Mouse (Mus musculus) neural tube, embryonic 13.5 days (tissue): ENCODE measurements around the gene Pax7. TPM values are rescaled to one million over a fixed set of nuclear protein-coding genes. Genes with fewer than 3 reads are reported as not detected.

ENCODE experiments used
- ATAC-seq: fragments of 200-750 bp; cut with Nextera tagmentation; 2 replicates; pipeline ENCODE4 v1.8.0; 2017; ENCODE audit warnings: low read depth, mild to moderate bottlenecking, moderate TSS enrichment, moderate library complexity
- H3K27ac ChIP-seq: fragments of 300-500 bp; sonication (generic); replicated peaks from 2 replicates; pipeline ENCODE4 v1.5.1; 2015; ENCODE audit warnings: moderate library complexity, mild to moderate bottlenecking, inconsistent platforms
- H3K27me3 ChIP-seq: fragments of 300-500 bp; sonication (generic); 2 replicates; pipeline ENCODE4 v1.6.1; 2015; ENCODE audit warnings: mild to moderate bottlenecking, inconsistent platforms
- H3K36me3 ChIP-seq: fragments of 300-500 bp; sonication (generic); 2 replicates; pipeline ENCODE4 v1.6.1; 2015; ENCODE audit warnings: mild to moderate bottlenecking, inconsistent platforms
- H3K4me1 ChIP-seq: fragments of 300-500 bp; sonication (generic); replicated peaks from 2 replicates; pipeline ENCODE4 v1.6.1; 2015; ENCODE audit warnings: inconsistent platforms
- H3K4me2 ChIP-seq: fragments of 300-500 bp; sonication (generic); 2 replicates; pipeline ENCODE4 v1.6.1; 2015; ENCODE audit warnings: inconsistent platforms, mild to moderate bottlenecking, moderate library complexity
- H3K4me3 ChIP-seq: fragments of 300-500 bp; sonication (generic); 2 replicates; pipeline ENCODE4 v1.5.1; 2015; ENCODE audit warnings: mild to moderate bottlenecking, inconsistent platforms
- H3K9ac ChIP-seq: fragments of 300-500 bp; sonication (generic); 2 replicates; pipeline ENCODE4 v1.6.1; 2015; ENCODE audit warnings: moderate library complexity, mild to moderate bottlenecking, inconsistent platforms
- H3K9me3 ChIP-seq: fragments of 300-500 bp; sonication (generic); 2 replicates; pipeline ENCODE4 v1.6.1; 2016; ENCODE audit warnings: inconsistent platforms
- WGBS: fragments of 180-500 bp; shearing (Covaris S2); methylation state at CpG from one replicate; pipeline ENCODE4 v1.1.7; 2015; 5-methylcytosine and 5-hydroxymethylcytosine counted together
- polyA plus RNA-seq: library from polyadenylated mRNA; unstranded; fragments of >200 nt; fragmentation: Nextera tagmentation; extraction: Ambion mirVana; gene quantifications from 2 replicates; pipeline ENCODE4 v1.2.1, GENCODE M21; 2015

Pax7 gene
- polyA plus RNA-seq, 1 experiment from 2014 or later: 0.50 TPM

- Histone ChIP-seq H3K4me3 (no peak overlapping the region), H3K27ac (no peak overlapping the region), H3K9ac (no peak overlapping the region), H3K4me1 (peaks cover 69% of the 10 kb centered on the region), H3K4me2 (no peak overlapping the region), H3K36me3 (no peaks in the 10 kb centered on the region), H3K27me3 (peaks cover 13% of the 10 kb centered on the region), H3K9me3 (no peaks in the 10 kb centered on the region)
- no peak for ATAC-seq
- 31% methylated on average over 13 of the region's 13 CpGs for WGBS
These were observed 71.4 kb downstream of the Pax7 start for GRCm38 (mm10) chr4:139761911-139762310.

- no peak overlapping the region; the same call in 1 of the 2 replicates for H3K27ac ChIP-seq
- H3K4me1 ChIP-seq: peaks cover 69% of the 10 kb centered on the region
- H3K9me3 ChIP-seq: no peaks in the 10 kb centered on the region
- WGBS: 35% methylated on average over 11 of the region's 11 CpGs
- H3K9ac ChIP-seq: no peak overlapping the region
- no peaks in the 10 kb centered on the region for H3K36me3 ChIP-seq
- peaks cover 13% of the 10 kb centered on the region for H3K27me3 ChIP-seq
- no peak for ATAC-seq
- no peak overlapping the region for H3K4me2 ChIP-seq
- no peak overlapping the region for H3K4me3 ChIP-seq
These were observed 72.6 kb downstream of the Pax7 start for GRCm38 (mm10) chr4:139760736-139761135.

GRCm38 (mm10) chr4:139758512-139759340, 74.6 kb downstream of the Pax7 start:
- WGBS: 14% methylated on average over 17 of the region's 17 CpGs
- no peak overlapping the region for H3K4me3 ChIP-seq
- no peaks in the 10 kb centered on the region for H3K36me3 ChIP-seq
- peaks cover 19% of the 10 kb centered on the region for H3K27me3 ChIP-seq
- peaks cover 71% of the 10 kb centered on the region for H3K4me1 ChIP-seq
- peak overlapping the region; percentile 29 for H3K4me2 ChIP-seq
- ATAC-seq: peak; percentile 66
- peak overlapping the region; percentile 67 for H3K27ac ChIP-seq
- no peak overlapping the region; the same call in 1 of the 2 replicates for H3K9ac ChIP-seq
- no peaks in the 10 kb centered on the region for H3K9me3 ChIP-seq

DNA sequence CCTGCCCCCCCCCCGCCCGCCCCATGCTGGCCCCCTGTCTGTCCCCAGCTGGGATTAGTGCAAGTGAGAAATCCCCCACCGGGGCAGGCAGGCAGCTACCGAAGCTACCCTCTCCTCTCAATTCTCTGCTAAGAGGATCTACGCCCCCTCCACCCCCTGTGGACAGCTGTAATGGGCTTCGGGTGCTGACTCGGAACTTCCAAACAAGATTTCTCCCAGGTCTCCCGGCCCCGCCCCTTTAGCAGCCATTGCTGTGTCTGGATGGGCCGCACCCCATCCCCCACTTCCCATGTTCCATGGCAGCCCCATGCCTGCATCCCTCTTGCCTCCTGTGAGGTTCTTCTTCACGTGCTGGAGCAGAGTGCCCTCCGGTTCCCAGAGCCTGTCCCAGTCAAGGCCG, 76.4 kb downstream of the Pax7 start:
- WGBS: 15% methylated on average over 13 of the region's 13 CpGs
- Histone ChIP-seq H3K9ac (no peak overlapping the region), H3K4me3 (no peak overlapping the region), H3K27me3 (peaks cover 8% of the 10 kb centered on the region), H3K4me2 (no peak overlapping the region), H3K36me3 (no peaks in the 10 kb centered on the region), H3K9me3 (no peaks in the 10 kb centered on the region), H3K27ac (no peak overlapping the region), H3K4me1 (peaks cover 56% of the 10 kb centered on the region)
- no peak for ATAC-seq

DNA sequence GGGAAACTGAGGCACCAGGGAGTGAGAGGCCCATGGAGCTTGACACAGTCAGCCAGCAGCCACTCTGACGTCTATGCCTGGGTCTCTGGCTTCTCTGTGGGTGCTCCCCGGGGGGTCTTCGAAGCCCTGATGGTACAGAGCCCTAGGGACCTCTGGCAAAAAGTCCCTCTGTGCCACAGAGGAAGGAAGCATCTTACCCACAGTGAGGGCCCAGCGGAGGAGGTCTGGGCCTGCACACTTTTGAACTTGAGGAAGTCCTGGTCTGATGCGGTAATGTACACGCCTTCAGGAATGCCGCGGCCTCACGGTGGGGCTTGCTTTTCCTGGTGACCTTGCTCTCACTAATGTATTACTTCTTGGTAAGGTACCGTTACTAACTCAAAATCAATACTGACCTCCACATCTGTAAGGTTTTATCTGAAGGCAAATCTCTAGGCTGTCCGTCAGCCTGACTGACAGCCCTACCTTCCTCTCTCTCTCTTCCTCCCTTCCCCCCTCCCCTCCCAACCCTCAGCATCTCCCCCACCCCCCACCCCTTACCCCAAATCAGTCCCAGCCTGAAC, 79.1 kb downstream of the Pax7 start:
- Histone ChIP-seq H3K4me2 (no peak overlapping the region), H3K4me3 (no peak overlapping the region), H3K27ac (no peak overlapping the region), H3K36me3 (no peaks in the 10 kb centered on the region), H3K9ac (no peak overlapping the region), H3K27me3 (peaks cover 8% of the 10 kb centered on the region), H3K4me1 (peaks cover 32% of the 10 kb centered on the region), H3K9me3 (no peaks in the 10 kb centered on the region)
- ATAC-seq: no peak
- 50% methylated on average over 11 of the region's 11 CpGs for WGBS

DNA sequence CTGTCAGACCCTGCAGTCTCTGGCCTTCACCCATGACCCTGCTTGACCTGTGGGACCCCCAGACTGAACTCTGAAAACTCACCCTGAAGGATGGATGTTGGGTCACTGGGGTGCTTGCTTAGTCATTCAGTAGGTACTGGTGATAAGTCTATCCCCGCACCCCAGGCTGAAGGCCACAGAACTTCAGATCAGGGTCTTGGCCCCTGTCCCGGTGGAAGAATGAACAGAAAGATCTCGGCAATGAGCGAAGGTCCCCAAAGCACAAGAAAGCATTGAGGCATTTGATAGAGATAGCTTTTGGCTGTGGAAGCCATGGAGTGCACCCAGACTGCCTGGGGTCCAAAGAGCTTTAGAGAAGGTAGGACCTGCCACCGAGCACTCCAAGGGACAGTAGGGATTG, 82.4 kb downstream of the Pax7 start:
- no peaks in the 10 kb centered on the region for H3K36me3 ChIP-seq
- 85% methylated on average over 5 of the region's 5 CpGs for whole genome bisulfite sequencing
- H3K9me3 ChIP-seq: no peaks in the 10 kb centered on the region
- H3K4me2 ChIP-seq: no peak overlapping the region
- H3K9ac ChIP-seq: no peak overlapping the region
- ATAC-seq: no peak
- no peak overlapping the region for H3K27ac ChIP-seq
- H3K4me3 ChIP-seq: no peak overlapping the region
- H3K4me1 ChIP-seq: peaks cover 4% of the 10 kb centered on the region; the same call in 1 of the 2 replicates
- peaks cover 8% of the 10 kb centered on the region for H3K27me3 ChIP-seq

GRCm38 (mm10) chr4:139747190-139747936, 86.0 kb downstream of the Pax7 start:
- H3K4me1 ChIP-seq: no peaks in the 10 kb centered on the region; the same call in 1 of the 2 replicates
- H3K4me2 ChIP-seq: no peak overlapping the region
- no peaks in the 10 kb centered on the region for H3K27me3 ChIP-seq
- no peaks in the 10 kb centered on the region for H3K9me3 ChIP-seq
- no peak for ATAC-seq
- H3K4me3 ChIP-seq: no peak overlapping the region
- H3K27ac ChIP-seq: no peak overlapping the region
- H3K36me3 ChIP-seq: no peaks in the 10 kb centered on the region
- no peak overlapping the region for H3K9ac ChIP-seq
- WGBS: 55% methylated on average over 12 of the region's 12 CpGs

DNA sequence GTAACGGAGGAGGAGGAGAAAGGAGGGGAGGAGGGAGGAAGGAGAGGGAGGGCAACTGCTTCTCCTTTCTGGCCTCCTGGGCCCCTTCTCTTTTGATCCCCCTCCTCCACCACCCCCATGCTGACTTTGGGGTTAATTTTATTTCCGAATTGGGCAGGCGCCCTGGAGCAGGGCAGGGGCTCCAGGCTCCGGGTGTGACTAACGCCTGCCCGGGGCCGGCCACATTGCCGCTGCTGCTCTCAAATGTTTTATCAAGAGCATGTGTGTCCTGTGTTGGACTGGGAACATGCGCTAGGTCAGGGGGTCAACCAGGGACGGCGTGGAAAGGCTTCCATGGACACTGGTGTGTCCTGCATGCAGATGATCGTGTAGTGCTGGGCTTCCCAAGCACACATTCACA, 87.2 kb downstream of the Pax7 start:
- Histone ChIP-seq H3K9ac (no peak overlapping the region), H3K4me2 (no peak overlapping the region), H3K9me3 (no peaks in the 10 kb centered on the region), H3K36me3 (no peaks in the 10 kb centered on the region), H3K4me3 (no peak overlapping the region), H3K4me1 (no peaks in the 10 kb centered on the region; the same call in 1 of the 2 replicates), H3K27ac (no peak overlapping the region), H3K27me3 (no peaks in the 10 kb centered on the region)
- no peak for ATAC-seq
- 45% methylated on average over 12 of the region's 12 CpGs for WGBS

GRCm38 (mm10) chr4:139744765-139745395, 88.4 kb downstream of the Pax7 start:
- Histone ChIP-seq H3K36me3 (no peaks in the 10 kb centered on the region), H3K9ac (no peak overlapping the region), H3K27me3 (no peaks in the 10 kb centered on the region), H3K4me2 (no peak overlapping the region), H3K4me1 (no peaks in the 10 kb centered on the region; the same call in 1 of the 2 replicates), H3K4me3 (no peak overlapping the region), H3K9me3 (no peaks in the 10 kb centered on the region), H3K27ac (no peak overlapping the region)
- WGBS: 64% methylated on average over 12 of the region's 12 CpGs
- ATAC-seq: no peak

DNA sequence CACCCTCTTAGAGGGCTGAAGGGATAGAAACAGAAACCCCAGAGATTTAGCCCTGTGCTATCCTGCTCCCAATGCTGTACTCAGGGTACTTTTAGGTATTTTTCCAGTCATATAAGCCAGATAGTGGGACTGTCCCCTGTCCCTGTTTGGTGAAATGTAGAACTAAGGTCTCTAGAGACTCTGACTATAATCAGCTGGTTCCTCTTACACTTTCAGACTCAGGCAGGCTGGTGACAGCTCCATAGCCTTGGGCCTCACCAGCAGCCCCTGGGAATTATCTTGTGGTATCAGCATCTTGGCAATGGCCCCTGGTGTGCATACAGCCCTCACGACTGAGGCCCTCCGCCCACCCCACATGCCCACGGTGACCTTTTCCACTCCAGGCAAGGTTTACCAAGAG, 89.7 kb downstream of the Pax7 start:
- no peaks in the 10 kb centered on the region for H3K9me3 ChIP-seq
- no peak for ATAC-seq
- H3K4me2 ChIP-seq: no peak overlapping the region
- WGBS: 86% methylated on average over 3 of the region's 3 CpGs
- no peak overlapping the region for H3K27ac ChIP-seq
- H3K27me3 ChIP-seq: no peaks in the 10 kb centered on the region
- no peaks in the 10 kb centered on the region; the same call in 1 of the 2 replicates for H3K4me1 ChIP-seq
- no peaks in the 10 kb centered on the region for H3K36me3 ChIP-seq
- no peak overlapping the region for H3K4me3 ChIP-seq
- no peak overlapping the region for H3K9ac ChIP-seq

GRCm38 (mm10) chr4:139737035-139737434, 96.3 kb downstream of the Pax7 start:
- H3K9me3 ChIP-seq: no peaks in the 10 kb centered on the region
- no peak for ATAC-seq
- no peaks in the 10 kb centered on the region for H3K4me1 ChIP-seq
- no peak overlapping the region for H3K4me2 ChIP-seq
- H3K27ac ChIP-seq: no peak overlapping the region
- no peaks in the 10 kb centered on the region for H3K36me3 ChIP-seq
- no peak overlapping the region for H3K9ac ChIP-seq
- 92% methylated on average over 9 of the region's 9 CpGs for WGBS
- no peaks in the 10 kb centered on the region for H3K27me3 ChIP-seq
- H3K4me3 ChIP-seq: no peak overlapping the region

DNA sequence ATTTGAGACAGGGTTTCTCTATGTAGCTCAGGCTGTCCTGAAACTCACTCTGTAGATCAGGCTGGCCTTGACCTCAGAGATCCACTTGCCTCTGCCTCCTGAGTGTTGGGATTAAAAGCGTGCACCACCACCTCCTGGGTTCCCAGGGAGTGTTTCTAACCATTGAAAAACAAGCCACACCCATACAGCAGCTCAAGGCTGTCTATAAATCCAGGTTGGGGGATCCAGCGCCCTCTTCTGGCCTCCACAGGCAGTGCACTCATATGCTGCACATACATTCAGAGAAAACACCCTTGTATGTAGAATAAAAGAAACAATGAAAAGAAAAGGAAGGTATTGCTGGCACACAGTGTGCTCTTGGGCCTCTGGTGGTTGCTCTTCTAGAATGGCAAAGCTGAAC, 106.2 kb downstream of the Pax7 start:
- no peaks in the 10 kb centered on the region for H3K36me3 ChIP-seq
- 65% methylated on average over 2 of the region's 2 CpGs for WGBS
- H3K9me3 ChIP-seq: peaks cover 7% of the 10 kb centered on the region; the same call in 1 of the 2 replicates
- H3K4me1 ChIP-seq: no peaks in the 10 kb centered on the region
- no peak for ATAC-seq
- H3K4me3 ChIP-seq: no peak overlapping the region
- H3K9ac ChIP-seq: no peak overlapping the region
- H3K27me3 ChIP-seq: no peaks in the 10 kb centered on the region
- H3K4me2 ChIP-seq: no peak overlapping the region
- no peak overlapping the region for H3K27ac ChIP-seq
